Mouse (Mus musculus): ENCODE results near the gene St7. TPM values are rescaled to one million over a fixed set of nuclear protein-coding genes. Genes with fewer than 3 reads are reported as not detected.
"Not testable (repeated sequence)": the region's sequence is repeated elsewhere in the genome, so short reads cannot be mapped to it uniquely, and the experiment has no call there.

St7 gene
- polyA plus RNA-seq, 1 experiment from 2014 or later, result 28.3 TPM

- Histone ChIP-seq H3K4me2 (replicated peaks) (no peak overlapping the region), H3K27ac (no peak overlapping the region), H3K4me3 (no peak overlapping the region), H3K9me3 (peaks cover 4% of the 10 kb centered on the region; the same call in 1 of the 2 replicates), H3K4me1 (no peaks in the 10 kb centered on the region), H3K9ac (no peak overlapping the region), H3K27me3 (no peaks in the 10 kb centered on the region), H3K36me3 (no peaks in the 10 kb centered on the region)
- ATAC-seq (ENCODE audit: low FRiP score, low read depth), result no peak
- 81% methylated on average over 6 of the region's 6 CpGs for WGBS
Measured at GRCm38 (mm10) chr6:17680266-17680925, 12.3 kb upstream of the St7 start.

- Histone ChIP-seq H3K27me3 (no peaks in the 10 kb centered on the region), H3K4me3 (no peak overlapping the region), H3K4me1 (no peaks in the 10 kb centered on the region), H3K9me3 (peaks cover 4% of the 10 kb centered on the region; the same call in 1 of the 2 replicates), H3K9ac (no peak overlapping the region), H3K36me3 (no peaks in the 10 kb centered on the region), H3K27ac (no peak overlapping the region), H3K4me2 (replicated peaks) (no peak overlapping the region)
- no peak for ATAC-seq (ENCODE audit: low FRiP score, low read depth)
- 97% methylated on average over 8 of the region's 8 CpGs for WGBS
Measured at GRCm38 (mm10) chr6:17681810-17682209, 10.9 kb upstream of the St7 start.

GRCm38 (mm10) chr6:17688676-17689075 lies 4.1 kb upstream of the St7 start:
- H3K27me3 ChIP-seq, result no peaks in the 10 kb centered on the region
- no peaks in the 10 kb centered on the region for H3K36me3 ChIP-seq
- H3K4me1 ChIP-seq, result peaks cover 10% of the 10 kb centered on the region
- H3K9ac ChIP-seq, result no peak overlapping the region
- no peak overlapping the region for H3K4me3 ChIP-seq
- peaks cover 3% of the 10 kb centered on the region; the same call in 1 of the 2 replicates for H3K9me3 ChIP-seq
- no peak overlapping the region for H3K27ac ChIP-seq
- ATAC-seq (ENCODE audit: low FRiP score, low read depth), result no peak
- 87% methylated on average over 5 of the region's 5 CpGs for WGBS
- H3K4me2 ChIP-seq (replicated peaks), result no peak overlapping the region

- WGBS, result under 1% methylated on average over 83 of the region's 97 CpGs
- Histone ChIP-seq H3K9ac (peak overlapping the region; percentile 94), H3K27ac (peak overlapping the region; percentile 96), H3K9me3 (no peaks in the 10 kb centered on the region), H3K4me2 (replicated peaks) (peak overlapping the region; percentile 73), H3K4me3 (peak overlapping the region; percentile 75), H3K36me3 (peaks cover 4% of the 10 kb centered on the region), H3K27me3 (no peaks in the 10 kb centered on the region), H3K4me1 (peaks cover 24% of the 10 kb centered on the region)
- peak; percentile 86 for ATAC-seq (ENCODE audit: low FRiP score, low read depth)
Measured at GRCm38 (mm10) chr6:17693726-17694549, 1.2 kb downstream of the St7 start.

GRCm38 (mm10) chr6:17694550-17694951 lies 1.8 kb downstream of the St7 start:
- Histone ChIP-seq H3K9me3 (no peaks in the 10 kb centered on the region), H3K36me3 (peaks cover 4% of the 10 kb centered on the region), H3K27me3 (no peaks in the 10 kb centered on the region), H3K9ac (peak overlapping the region; percentile 94), H3K4me1 (peaks cover 24% of the 10 kb centered on the region), H3K4me2 (replicated peaks) (peak overlapping the region; percentile 73), H3K27ac (peak overlapping the region; percentile 96), H3K4me3 (peak overlapping the region; percentile 75)
- WGBS, result under 1% methylated on average over 33 of the region's 46 CpGs
- peak; percentile 79 for ATAC-seq (ENCODE audit: low FRiP score, low read depth)

GRCm38 (mm10) chr6:17696321-17696734 lies 3.6 kb downstream of the St7 start:
- Histone ChIP-seq H3K4me2 (replicated peaks) (0 out of 2 replicates have a peak overlapping the region, but pooled peaks have one; percentile 3), H3K9me3 (no peaks in the 10 kb centered on the region), H3K9ac (no peak overlapping the region), H3K27me3 (no peaks in the 10 kb centered on the region), H3K27ac (no peak overlapping the region; the same call in 1 of the 2 replicates), H3K36me3 (peaks cover 4% of the 10 kb centered on the region), H3K4me1 (peaks cover 32% of the 10 kb centered on the region), H3K4me3 (no peak overlapping the region)
- 55% methylated on average over 5 of the region's 5 CpGs for WGBS
- no peak for ATAC-seq (ENCODE audit: low FRiP score, low read depth)

- no peak for ATAC-seq (ENCODE audit: low FRiP score, low read depth)
- Histone ChIP-seq H3K4me3 (no peak overlapping the region), H3K36me3 (peaks cover 4% of the 10 kb centered on the region), H3K9ac (no peak overlapping the region), H3K9me3 (no peaks in the 10 kb centered on the region), H3K27me3 (no peaks in the 10 kb centered on the region), H3K4me2 (replicated peaks) (no peak overlapping the region), H3K27ac (no peak overlapping the region), H3K4me1 (peaks cover 10% of the 10 kb centered on the region)
- WGBS, result 67% methylated on average over 7 of the region's 7 CpGs
Measured at GRCm38 (mm10) chr6:17700936-17701612, 8.3 kb downstream of the St7 start.

GRCm38 (mm10) chr6:17704038-17704437 lies 11.3 kb downstream of the St7 start:
- not testable (repeated sequence) for H3K9ac ChIP-seq; H3K9me3 ChIP-seq; H3K4me3 ChIP-seq; H3K4me2 ChIP-seq (replicated peaks); ATAC-seq (ENCODE audit: low FRiP score, low read depth); H3K27me3 ChIP-seq; H3K36me3 ChIP-seq; H3K4me1 ChIP-seq; H3K27ac ChIP-seq
- 85% methylated on average over 1 of the region's 1 CpGs for WGBS

GRCm38 (mm10) chr6:17705973-17706372 lies 13.2 kb downstream of the St7 start:
- Histone ChIP-seq H3K27ac (no peak overlapping the region), H3K4me1 (peaks cover 4% of the 10 kb centered on the region), H3K4me2 (replicated peaks) (no peak overlapping the region), H3K36me3 (no peaks in the 10 kb centered on the region), H3K4me3 (no peak overlapping the region), H3K27me3 (no peaks in the 10 kb centered on the region), H3K9ac (no peak overlapping the region), H3K9me3 (no peaks in the 10 kb centered on the region)
- no peak for ATAC-seq (ENCODE audit: low FRiP score, low read depth)
- 92% methylated on average over 3 of the region's 3 CpGs for WGBS

- WGBS, result 83% methylated on average over 7 of the region's 7 CpGs
- H3K27me3 ChIP-seq, result no peaks in the 10 kb centered on the region
- no peak overlapping the region for H3K27ac ChIP-seq
- H3K36me3 ChIP-seq, result 0 out of 2 replicates have a peak, but pooled peaks cover 3% of the 10 kb centered on the region
- no peaks in the 10 kb centered on the region for H3K9me3 ChIP-seq
- no peak overlapping the region for H3K4me3 ChIP-seq
- ATAC-seq (ENCODE audit: low FRiP score, low read depth), result no peak
- no peak overlapping the region for H3K4me2 ChIP-seq (replicated peaks)
- H3K9ac ChIP-seq, result no peak overlapping the region
- H3K4me1 ChIP-seq, result peaks cover 10% of the 10 kb centered on the region
Measured at GRCm38 (mm10) chr6:17718978-17719377, 26.2 kb downstream of the St7 start.

- ATAC-seq (ENCODE audit: low FRiP score, low read depth), result no peak
- no peaks in the 10 kb centered on the region for H3K27me3 ChIP-seq
- no peak overlapping the region for H3K4me3 ChIP-seq
- 86% methylated on average over 5 of the region's 5 CpGs for WGBS
- no peak overlapping the region for H3K27ac ChIP-seq
- H3K4me2 ChIP-seq (replicated peaks), result no peak overlapping the region
- H3K9me3 ChIP-seq, result no peaks in the 10 kb centered on the region
- H3K36me3 ChIP-seq, result 0 out of 2 replicates have a peak, but pooled peaks cover 3% of the 10 kb centered on the region
- H3K4me1 ChIP-seq, result peaks cover 10% of the 10 kb centered on the region
- H3K9ac ChIP-seq, result no peak overlapping the region
Measured at GRCm38 (mm10) chr6:17719423-17719822, 26.7 kb downstream of the St7 start.

- H3K27me3 ChIP-seq, result no peaks in the 10 kb centered on the region
- no peaks in the 10 kb centered on the region for H3K36me3 ChIP-seq
- no peak overlapping the region for H3K4me2 ChIP-seq (replicated peaks)
- no peak for ATAC-seq (ENCODE audit: low FRiP score, low read depth)
- 42% methylated on average over 6 of the region's 6 CpGs for WGBS
- no peaks in the 10 kb centered on the region for H3K9me3 ChIP-seq
- H3K9ac ChIP-seq, result no peak overlapping the region
- no peak overlapping the region for H3K4me3 ChIP-seq
- H3K4me1 ChIP-seq, result peaks cover 10% of the 10 kb centered on the region
- H3K27ac ChIP-seq, result no peak overlapping the region
Measured at GRCm38 (mm10) chr6:17720022-17720421, 27.3 kb downstream of the St7 start.
